In genomic region chr6:21719121-21719520, GRCm38 (mm10) we compare ENCODE assay signal across 16 mouse cellular contexts.
DNase-seq lines count a peak whose midpoint lies in the region; ATAC-seq and TF ChIP-seq lines count a peak whose summit lies in the region.
"Had no signal": no experiment of that assay in that cellular context is flagged by ENCODE, and none has a peak within 500 bp of the region (broad histone marks: within the 10 kb centered on the region; RNA-seq: fewer than 3 reads in every experiment).

No protein-coding gene starts in this region.

- 0 out of 2 replicates have a peak, but pooled peaks have one; percentile 36 for ATAC-seq in forebrain, embryonic 13.5 days
- no peak for ATAC-seq in forebrain, embryonic 16.5 days
- ATAC-seq: forebrain, postnatal 0 days; intestine, embryonic 15.5 days had no signal

- no peaks in the 10 kb centered on the region for H3K4me1 ChIP-seq in forebrain, embryonic 13.5 days
- 0 out of 2 replicates have a peak, but pooled peaks cover 3% of the 10 kb centered on the region for H3K4me1 ChIP-seq in forebrain, embryonic 16.5 days (replicated peaks; ENCODE audit: control insufficient read depth, insufficient read depth, low read length)
- H3K4me1 ChIP-seq: embryonic facial prominence, embryonic 13.5 days; heart, embryonic 12.5 days; hindbrain, embryonic 10.5 days had no signal

- WGBS in forebrain, embryonic 13.5 days: 60% methylated on average over 1 of the region's 1 CpGs
- whole genome bisulfite sequencing in forebrain, embryonic 16.5 days: 30% methylated on average over 1 of the region's 1 CpGs

- no peak overlapping the region for H3K9ac ChIP-seq in forebrain, embryonic 13.5 days
- H3K9ac ChIP-seq in forebrain, embryonic 16.5 days (replicated peaks; ENCODE audit: low read depth, low read length): no peak overlapping the region
- H3K9ac ChIP-seq: embryonic facial prominence, embryonic 13.5 days; forebrain, postnatal 0 days; heart, embryonic 12.5 days; hindbrain, embryonic 14.5 days; intestine, embryonic 15.5 days had no signal

- H3K36me3 ChIP-seq in forebrain, embryonic 13.5 days (ENCODE audit: poor library complexity, severe bottlenecking): no peaks in the 10 kb centered on the region
- no peaks in the 10 kb centered on the region for H3K36me3 ChIP-seq in forebrain, embryonic 16.5 days (ENCODE audit: control insufficient read depth, insufficient read depth)
- H3K36me3 ChIP-seq: embryonic facial prominence, embryonic 13.5 days; heart, embryonic 12.5 days; hindbrain, embryonic 10.5 days; intestine, embryonic 15.5 days had no signal

- DNase-seq in cerebellum, adult 18-20 months: peak; percentile 27 to 47
- no peak for DNase-seq in cerebellum, postnatal 4 days (ENCODE audit: low spot score in 2 of 2)
- DNase-seq in brain, embryonic 14.5 days (ENCODE audit: low read depth): peak; percentile 37
- DNase-seq in heart, adult 18-20 months: no peak
- no peak for DNase-seq in right cerebral cortex, adult 2 months (ENCODE audit: low spot score in 2 of 2)
- DNase-seq: adrenal gland, postnatal 10 days; forebrain, postnatal 0 days; gastrocnemius, postnatal 14 days; kidney, adult 18-20 months had no signal

- no peak for TF ChIP-seq POLR2A in brain, embryonic 14.5 days (IDR thresholded peaks at IDR 0.05; ENCODE audit: borderline replicate concordance, extremely low read depth, insufficient read depth, insufficient read length, poor library complexity, severe bottlenecking)

- H3K4me3 ChIP-seq in forebrain, embryonic 13.5 days: no peak overlapping the region
- H3K4me3 ChIP-seq in forebrain, embryonic 16.5 days (replicated peaks; ENCODE audit: low read length): no peak overlapping the region
- H3K4me3 ChIP-seq: embryonic facial prominence, embryonic 13.5 days; heart, embryonic 12.5 days; hindbrain, embryonic 10.5 days; intestine, embryonic 15.5 days had no signal

- no peak overlapping the region for H3K27ac ChIP-seq in forebrain, embryonic 13.5 days
- no peak overlapping the region for H3K27ac ChIP-seq in forebrain, embryonic 16.5 days (ENCODE audit: low read length)
- H3K27ac ChIP-seq: embryonic facial prominence, embryonic 13.5 days; hindbrain, embryonic 10.5 days; hindbrain, embryonic 14.5 days; intestine, embryonic 15.5 days had no signal

- H3K4me2 ChIP-seq in forebrain, embryonic 13.5 days: no peak overlapping the region
- H3K4me2 ChIP-seq in forebrain, embryonic 16.5 days (ENCODE audit: low read length): no peak overlapping the region
- H3K4me2 ChIP-seq: embryonic facial prominence, embryonic 13.5 days; heart, embryonic 12.5 days; hindbrain, embryonic 14.5 days; intestine, embryonic 15.5 days had no signal

- H3K27me3 ChIP-seq in forebrain, embryonic 13.5 days: no peaks in the 10 kb centered on the region
- H3K27me3 ChIP-seq in forebrain, embryonic 16.5 days (replicated peaks; ENCODE audit: control insufficient read depth, insufficient read depth, low read length): no peaks in the 10 kb centered on the region
- H3K27me3 ChIP-seq: embryonic facial prominence, embryonic 13.5 days; heart, embryonic 12.5 days; intestine, embryonic 15.5 days had no signal

- no peaks in the 10 kb centered on the region for H3K9me3 ChIP-seq in forebrain, embryonic 13.5 days (replicated peaks)
- no peaks in the 10 kb centered on the region for H3K9me3 ChIP-seq in forebrain, embryonic 16.5 days (ENCODE audit: control insufficient read depth, low read length)
- H3K9me3 ChIP-seq: embryonic facial prominence, embryonic 13.5 days; heart, embryonic 12.5 days; hindbrain, embryonic 10.5 days; intestine, embryonic 15.5 days had no signal

- TF ChIP-seq CTCF in brain, embryonic 14.5 days (IDR thresholded peaks at IDR 0.05; ENCODE audit: borderline replicate concordance, extremely low read depth, insufficient read depth, insufficient read length): no peak

Comparison
In these comparisons a context has a peak if more than half of its experiments do, and no peak if none do; other contexts are left out.
1. DNase-seq: peak in cerebellum, adult 18-20 months (2 of 2) and brain, embryonic 14.5 days (single experiment); none in cerebellum, postnatal 4 days (0 of 2), heart, adult 18-20 months (0 of 2) and right cerebral cortex, adult 2 months (0 of 2).